Mouse (Mus musculus) intestine, embryonic 16.5 days (tissue): ENCODE results near the gene Xpot. TPM values are rescaled to one million over a fixed set of nuclear protein-coding genes. Genes with fewer than 3 reads are reported as not detected.

ENCODE experiments used
- ATAC-seq: fragments of 200-750 bp; cut with Nextera tagmentation; 2 replicates; pipeline ENCODE4 v1.8.0; 2017; ENCODE audit warnings: moderate TSS enrichment, moderate library complexity
- H3K27ac ChIP-seq: fragments of 300-500 bp; sonication (generic); 2 replicates; pipeline ENCODE4 v1.5.1; 2014; ENCODE audit warnings: mild to moderate bottlenecking, low read length
- H3K27me3 ChIP-seq: fragments of 300-500 bp; sonication (generic); replicated peaks from 2 replicates; pipeline ENCODE4 v1.6.1; 2014; ENCODE audit warnings: low read length, control low read depth, mixed read lengths; ENCODE audit not compliant: control insufficient read depth, insufficient read depth
- H3K36me3 ChIP-seq: fragments of 300-500 bp; sonication (generic); 2 replicates; pipeline ENCODE4 v1.6.1; 2014; ENCODE audit warnings: low read length, control low read depth; ENCODE audit not compliant: control insufficient read depth, insufficient read depth
- H3K4me1 ChIP-seq: fragments of 300-500 bp; sonication (generic); 2 replicates; pipeline ENCODE4 v1.6.1; 2014; ENCODE audit warnings: low read length, control low read depth, mixed read lengths; ENCODE audit not compliant: control insufficient read depth, insufficient read depth
- H3K4me2 ChIP-seq: fragments of 300-500 bp; sonication (generic); 2 replicates; pipeline ENCODE4 v1.6.1; 2014; ENCODE audit warnings: low read depth, low read length, control low read depth
- H3K4me3 ChIP-seq: fragments of 300-500 bp; sonication (generic); 2 replicates; pipeline ENCODE4 v1.5.1; 2014; ENCODE audit warnings: mild to moderate bottlenecking, low read length
- H3K9ac ChIP-seq: fragments of 300-500 bp; sonication (generic); 2 replicates; pipeline ENCODE4 v1.6.1; 2014; ENCODE audit warnings: low read depth, low read length
- H3K9me3 ChIP-seq: fragments of 300-500 bp; sonication (generic); 2 replicates; pipeline ENCODE4 v1.6.1; 2016; ENCODE audit warnings: low read length, control low read depth; ENCODE audit not compliant: control insufficient read depth
- WGBS: fragments of 180-500 bp; shearing (Covaris S2); extraction: QIAGEN DNeasy Blood & Tissue Kit; methylation state at CpG from one replicate; pipeline ENCODE4 v1.1.7; 2014; 5-methylcytosine and 5-hydroxymethylcytosine counted together
- microRNA-seq: library from miRNA; unstranded; fragments of <30 nt; microRNA quantifications from one replicate; pipeline ENCODE4, GENCODE M21; 2016
- polyA plus RNA-seq: library from polyadenylated mRNA; unstranded; fragments of >200 nt; fragmentation: Nextera tagmentation; extraction: Ambion mirVana; gene quantifications from 2 replicates; pipeline ENCODE4 v1.2.1, GENCODE M21; 2015

The Xpot gene
- polyA plus RNA-seq, 1 experiment from 2014 or later, result 36.3 TPM

DNA sequence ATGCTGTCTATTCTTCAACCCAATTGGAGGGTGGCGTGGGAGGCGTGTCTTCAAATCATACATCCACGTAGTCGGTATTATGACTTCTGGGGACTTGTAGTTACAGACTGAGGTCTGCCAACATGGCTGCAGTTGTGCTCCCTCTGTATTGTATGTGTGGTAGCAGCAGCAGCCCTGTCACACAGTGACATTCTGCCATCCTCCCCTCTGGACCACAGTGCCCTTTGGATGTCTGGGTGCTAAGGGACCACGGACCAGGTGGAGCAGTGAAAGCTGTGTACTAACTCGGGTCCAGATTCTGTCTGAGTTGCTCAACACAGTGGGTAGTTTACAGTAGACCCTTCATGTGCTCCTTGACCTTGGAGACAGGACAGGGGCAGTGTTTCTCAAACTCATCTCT is 82.6 kb downstream of the Xpot start:
- no peak overlapping the region for H3K9ac ChIP-seq
- H3K36me3 ChIP-seq, result peaks cover 13% of the 10 kb centered on the region
- no peak overlapping the region for H3K4me2 ChIP-seq
- no peak for ATAC-seq
- H3K27ac ChIP-seq, result no peak overlapping the region
- H3K4me3 ChIP-seq, result no peak overlapping the region
- WGBS, result 93% methylated on average over 6 of the region's 6 CpGs
- no peaks in the 10 kb centered on the region for H3K4me1 ChIP-seq
- no peaks in the 10 kb centered on the region for H3K27me3 ChIP-seq
- H3K9me3 ChIP-seq, result no peaks in the 10 kb centered on the region

GRCm38 (mm10) chr10:121542156-121542555 is 84.0 kb downstream of the Xpot start:
- Histone ChIP-seq H3K27ac (no peak overlapping the region), H3K36me3 (peaks cover 13% of the 10 kb centered on the region), H3K27me3 (no peaks in the 10 kb centered on the region), H3K4me1 (no peaks in the 10 kb centered on the region), H3K4me3 (no peak overlapping the region), H3K9me3 (no peaks in the 10 kb centered on the region), H3K9ac (no peak overlapping the region), H3K4me2 (no peak overlapping the region)
- 95% methylated on average over 3 of the region's 3 CpGs for WGBS
- ATAC-seq, result no peak

Small RNAs within 50 kb of the gene (microRNA-seq; reads per million reads assigned to microRNA genes)
- gene Gm24330, result not detected

Other genes starting within 250 kb of the Xpot start
- 15.7 and 22.2 TPM in 2 replicates for gene Rassf3, start 150.0 kb downstream of the Xpot start, polyA plus RNA-seq
- 36.8 and 38.2 TPM in 2 replicates for gene Tbk1, start 39.5 kb downstream of the Xpot start, polyA plus RNA-seq
- gene D930020B18Rik, start 15.3 kb upstream of the Xpot start, polyA plus RNA-seq, result 0.28 and 0.36 TPM in 2 replicates
- 2.6 and 3.0 TPM in 2 replicates for gene BC048403, start 113.6 kb upstream of the Xpot start, polyA plus RNA-seq